Mouse (Mus musculus) MEL (cell line): ENCODE data around the gene T2. TPM values are rescaled to one million over a fixed set of nuclear protein-coding genes. Genes with fewer than 3 reads are reported as not detected.

ENCODE experiments used
- DNase-seq: peaks from one replicate; pipeline ENCODE4 v3.0.0; 2011; ENCODE audit warnings: low read depth, low spot score
- H3K27ac ChIP-seq: 2 replicates; pipeline ENCODE4 v1.5.1; 2012; ENCODE audit warnings: low read depth, mild to moderate bottlenecking, control low read depth, low read length, moderate library complexity; ENCODE audit not compliant: control insufficient read depth
- H3K27me3 ChIP-seq, 2 experiments: fragments of 150-350 bp in 1 of 2; sonication (generic) in 1 of 2; 2 replicates each; pipeline ENCODE4 v1.6.1; 2012; ENCODE audit warnings: low read length in 2 of 2, mild to moderate bottlenecking in 2 of 2, improper control_type of control experiment in 1 of 2, moderate library complexity in 1 of 2; ENCODE audit not compliant: insufficient read depth in 2 of 2, control insufficient read depth in 1 of 2
- H3K36me3 ChIP-seq, 2 experiments: 2 replicates each; pipeline ENCODE4 v1.6.1; 2012 to 2014; ENCODE audit warnings: low read length in 2 of 2, improper control_type of control experiment in 1 of 2, inconsistent platforms in 1 of 2, mild to moderate bottlenecking in 1 of 2; ENCODE audit not compliant: insufficient read depth in 2 of 2, control insufficient read depth in 1 of 2
- H3K4me1 ChIP-seq, 2 experiments: fragments of 150-350 bp in 1 of 2; sonication (generic) in 1 of 2; 2 replicates each; pipeline ENCODE4 v1.6.1; 2012; ENCODE audit warnings: low read length in 2 of 2, improper control_type of control experiment in 1 of 2, mild to moderate bottlenecking in 1 of 2; ENCODE audit not compliant: insufficient read depth in 2 of 2, control insufficient read depth in 1 of 2
- H3K4me3 ChIP-seq, 2 experiments: fragments of 150-350 bp in 1 of 2; sonication (generic) in 1 of 2; 2 replicates each; pipeline ENCODE4 v1.5.1; 2012; ENCODE audit warnings: low read depth in 2 of 2, low read length in 2 of 2, mild to moderate bottlenecking in 2 of 2, moderate library complexity in 2 of 2, control low read depth in 1 of 2, improper control_type of control experiment in 1 of 2; ENCODE audit not compliant: control insufficient read depth in 1 of 2, insufficient read depth in 1 of 2
- H3K79me2 ChIP-seq: 2 replicates; pipeline ENCODE4 v1.6.1; 2012; ENCODE audit warnings: mild to moderate bottlenecking, low read length, moderate library complexity; ENCODE audit not compliant: control insufficient read depth, poor library complexity, insufficient read depth
- H3K9ac ChIP-seq: 2 replicates; pipeline ENCODE4 v1.6.1; 2012; ENCODE audit warnings: low read depth, mild to moderate bottlenecking, control low read depth, low read length, moderate library complexity; ENCODE audit not compliant: control insufficient read depth, poor library complexity, severe bottlenecking
- H3K9me3 ChIP-seq: fragments of 150-350 bp; sonication (generic); replicated peaks from 2 replicates; pipeline ENCODE4 v1.6.1; 2012; ENCODE audit warnings: mild to moderate bottlenecking, low read length, improper control_type of control experiment, moderate library complexity; ENCODE audit not compliant: insufficient read depth
- BHLHE40 ChIP-seq: IDR thresholded peaks from 2 replicates; pipeline ENCODE4 v1.6.1; 2012; ENCODE audit warnings: low read depth, mild to moderate bottlenecking, inconsistent platforms, low read length, improper control_type of control experiment, borderline replicate concordance
- E2F4 ChIP-seq: IDR thresholded peaks from 2 replicates; pipeline ENCODE4 v1.6.1; 2011; ENCODE audit warnings: low read depth, low read length, improper control_type of control experiment, borderline replicate concordance
- EP300 ChIP-seq, 2 experiments: IDR thresholded peaks; 2 replicates each; pipeline ENCODE4 v1.6.1; 2011; ENCODE audit warnings: improper control_type of control experiment in 2 of 2, low read length in 2 of 2, low read depth in 1 of 2, mild to moderate bottlenecking in 1 of 2
- GATA1 ChIP-seq: IDR thresholded peaks from 2 replicates; pipeline ENCODE4 v1.6.1; 2011; ENCODE audit warnings: low read depth, low read length, improper control_type of control experiment
- HCFC1 ChIP-seq: IDR thresholded peaks from 2 replicates; pipeline ENCODE4 v1.6.1; 2012; ENCODE audit warnings: low read depth, mild to moderate bottlenecking, inconsistent platforms, low read length, improper control_type of control experiment, moderate library complexity
- JUND ChIP-seq: IDR thresholded peaks from 2 replicates; pipeline ENCODE4 v1.6.1; 2011; ENCODE audit warnings: low read depth, mild to moderate bottlenecking, improper control_type of control experiment, low read length
- MAX ChIP-seq: IDR thresholded peaks from 2 replicates; pipeline ENCODE4 v1.6.1; 2011; ENCODE audit warnings: low read length, improper control_type of control experiment
- MEF2A ChIP-seq: IDR thresholded peaks from 2 replicates; pipeline ENCODE4 v1.6.1; 2014; ENCODE audit warnings: low read depth, mild to moderate bottlenecking, inconsistent platforms, low read length, improper control_type of control experiment; ENCODE audit not compliant: poor library complexity, insufficient replicate concordance, severe bottlenecking; ENCODE audit errors: extremely low read depth
- MXI1 ChIP-seq: IDR thresholded peaks from 2 replicates; pipeline ENCODE4 v1.6.1; 2011; ENCODE audit warnings: mild to moderate bottlenecking, low read depth, low read length, improper control_type of control experiment
- MYB ChIP-seq: IDR thresholded peaks from 2 replicates; pipeline ENCODE4 v1.6.1; 2011; ENCODE audit warnings: mild to moderate bottlenecking, low read depth, low read length, improper control_type of control experiment
- MYC ChIP-seq: IDR thresholded peaks from 2 replicates; pipeline ENCODE4 v1.6.1; 2011; ENCODE audit warnings: low read depth, mild to moderate bottlenecking, low read length, improper control_type of control experiment, moderate library complexity
- NRF1 ChIP-seq: IDR thresholded peaks from 2 replicates; pipeline ENCODE4 v1.6.1; 2014; ENCODE audit warnings: low read depth, mild to moderate bottlenecking, inconsistent platforms, low read length, improper control_type of control experiment, moderate library complexity; ENCODE audit not compliant: poor library complexity, insufficient read depth, severe bottlenecking
- POLR2A ChIP-seq, 2 experiments: IDR thresholded peaks; 2 replicates each; pipeline ENCODE4 v1.6.1; 2011 to 2012; ENCODE audit warnings: low read length in 2 of 2, mild to moderate bottlenecking in 2 of 2, control low read depth in 1 of 2, improper control_type of control experiment in 1 of 2, low read depth in 1 of 2, moderate library complexity in 1 of 2; ENCODE audit not compliant: control insufficient read depth in 1 of 2, insufficient read depth in 1 of 2, poor library complexity in 1 of 2
- POLR2AphosphoS5 ChIP-seq: IDR thresholded peaks from 2 replicates; pipeline ENCODE4 v1.6.1; 2012; ENCODE audit warnings: low read depth, borderline replicate concordance, mild to moderate bottlenecking, inconsistent platforms, low read length, moderate library complexity, mixed read lengths
- RAD21 ChIP-seq: IDR thresholded peaks from 2 replicates; pipeline ENCODE4 v1.6.1; 2011; ENCODE audit warnings: mild to moderate bottlenecking, low read depth, low read length, improper control_type of control experiment
- RCOR1 ChIP-seq: IDR thresholded peaks from 2 replicates; pipeline ENCODE4 v1.6.1; 2012; ENCODE audit warnings: low read depth, mild to moderate bottlenecking, inconsistent platforms, low read length, improper control_type of control experiment
- SMC3 ChIP-seq: IDR thresholded peaks from 2 replicates; pipeline ENCODE4 v1.6.1; 2011; ENCODE audit warnings: low read depth, low read length, improper control_type of control experiment
- TBP ChIP-seq: IDR thresholded peaks from 2 replicates; pipeline ENCODE4 v1.8.0; 2011; ENCODE audit warnings: low read depth, low read length, improper control_type of control experiment
- UBTF ChIP-seq: IDR thresholded peaks from 2 replicates; pipeline ENCODE4 v1.6.1; 2012; ENCODE audit warnings: low read depth, mild to moderate bottlenecking, inconsistent platforms, low read length, improper control_type of control experiment, moderate library complexity, borderline replicate concordance; ENCODE audit not compliant: insufficient read depth
- USF1 ChIP-seq: IDR thresholded peaks from 2 replicates; pipeline ENCODE4 v1.6.1; 2014; ENCODE audit warnings: low read depth, mild to moderate bottlenecking, inconsistent platforms, low read length, improper control_type of control experiment, moderate library complexity
- USF2 ChIP-seq, 2 experiments: IDR thresholded peaks; 2 replicates each; pipeline ENCODE4 v1.6.1; 2011 to 2012; ENCODE audit warnings: improper control_type of control experiment in 2 of 2, low read length in 2 of 2, borderline replicate concordance in 1 of 2, inconsistent platforms in 1 of 2, low read depth in 1 of 2, mild to moderate bottlenecking in 1 of 2; ENCODE audit not compliant: insufficient read depth in 1 of 2
- ZKSCAN1 ChIP-seq: IDR thresholded peaks from 2 replicates; pipeline ENCODE4 v1.6.1; 2012; ENCODE audit warnings: low read depth, mild to moderate bottlenecking, inconsistent platforms, low read length, improper control_type of control experiment, moderate library complexity
- polyA plus RNA-seq, 2 experiments: library from polyadenylated mRNA; stranded (reverse) in 1 of 2; unstranded in 1 of 2; fragments of >175 nt in 1 of 2; fragments of >200 nt in 1 of 2; gene quantifications; 2 replicates each; pipeline versions ENCODE4 v1.2.1 to v1.2.4; 2012; ENCODE audit warnings: low replicate concordance in 2 of 2, low read depth in 1 of 2; ENCODE audit not compliant: insufficient read length in 2 of 2, insufficient read depth in 1 of 2, missing spikeins in 1 of 2
- total RNA-seq: library from RNA; depleted of rRNA; stranded (reverse); fragments of 300-350 nt; gene quantifications from 2 replicates; pipeline ENCODE4 v1.2.3, GENCODE M21; 2012

T2 gene
- total and polyA plus RNA-seq, 3 experiments: 0.15 TPM; not detected in 2

GRCm38 (mm10) chr17:8361281-8362103 is 5.7 kb downstream of the T2 start:
- Histone ChIP-seq H3K36me3 (no peaks in the 10 kb centered on the region), H3K9ac (no peak overlapping the region), H3K4me1 (no peaks in the 10 kb centered on the region), H3K27ac (no peak overlapping the region), H3K27me3 (peaks cover 0 to 7% of the 10 kb centered on the region in 2 experiments; a peak in 2 of 4 replicates), H3K79me2 (no peaks in the 10 kb centered on the region), H3K4me3 (no peak overlapping the region), H3K9me3 (no peaks in the 10 kb centered on the region)
- no peak for DNase-seq
- TF ChIP-seq MXI1 (no peak), HCFC1 (no peak), ZKSCAN1 (no peak), USF2 (IDR thresholded peaks at IDR 0.05; ENCODE audit: borderline replicate concordance in 1 of 2, insufficient read depth in 1 of 2, low read depth in 1 of 2, low read length in 2 of 2) (no peak), UBTF (no peak), E2F4 (no peak), RCOR1 (no peak), MAX (no peak), MEF2A (no peak), JUND (no peak), SMC3 (no peak), USF1 (no peak), BHLHE40 (no peak)

GRCm38 (mm10) chr17:8367514-8368480 is 12.0 kb downstream of the T2 start:
- Histone ChIP-seq H3K9ac (no peak overlapping the region), H3K4me3 (no peak overlapping the region), H3K27ac (no peak overlapping the region), H3K79me2 (no peaks in the 10 kb centered on the region), H3K27me3 (peaks cover 0 to 1% of the 10 kb centered on the region in 2 experiments; a peak in 1 of 4 replicates), H3K9me3 (no peaks in the 10 kb centered on the region), H3K36me3 (no peaks in the 10 kb centered on the region), H3K4me1 (no peaks in the 10 kb centered on the region; a peak in 1 of 4 replicates)
- TF ChIP-seq MEF2A (no peak), MYB (no peak), GATA1 (no peak), UBTF (no peak), POLR2A (IDR thresholded peaks at IDR 0.05; ENCODE audit: control insufficient read depth in 1 of 2, insufficient read depth in 1 of 2, low read depth in 1 of 2, low read length in 2 of 2, poor library complexity in 1 of 2) (no peak), RCOR1 (no peak), BHLHE40 (no peak), MYC (no peak), EP300 (IDR thresholded peaks at IDR 0.05; ENCODE audit: low read depth in 1 of 2, low read length in 2 of 2) (no peak), POLR2AphosphoS5 (no peak), NRF1 (no peak), HCFC1 (no peak), ZKSCAN1 (no peak), RAD21 (no peak), TBP (no peak)
- DNase-seq: no peak
